In genomic region chr5:125476799-125477198, GRCm38 (mm10) we compare ENCODE assay signal across 8 mouse cellular contexts. TPM values are rescaled to one million over a fixed set of nuclear protein-coding genes. Genes with fewer than 3 reads are reported as not detected.
DNase-seq lines count a peak whose midpoint lies in the region; ATAC-seq and TF ChIP-seq lines count a peak whose summit lies in the region.

No protein-coding gene starts in this region.

- peak overlapping the region; percentile 85 for H3K4me2 ChIP-seq in kidney, postnatal 0 days (ENCODE audit: low read length)
- peak overlapping the region; percentile 85 for H3K4me2 ChIP-seq in intestine, embryonic 15.5 days (replicated peaks)
- peak overlapping the region; percentile 72 for H3K4me2 ChIP-seq in neural tube, embryonic 12.5 days (replicated peaks)

- 0 out of 2 replicates have a peak overlapping the region, but pooled peaks have one; percentile 58 for H3K4me3 ChIP-seq in kidney, postnatal 0 days (replicated peaks; ENCODE audit: low read depth, low read length)
- H3K4me3 ChIP-seq in intestine, embryonic 15.5 days (replicated peaks), result peak overlapping the region; percentile 95
- H3K4me3 ChIP-seq in neural tube, embryonic 12.5 days, result peak overlapping the region; percentile 64

- H3K27me3 ChIP-seq in kidney, postnatal 0 days (ENCODE audit: insufficient read depth, low read length), result no peaks in the 10 kb centered on the region
- no peaks in the 10 kb centered on the region for H3K27me3 ChIP-seq in intestine, embryonic 15.5 days (replicated peaks)
- H3K27me3 ChIP-seq in neural tube, embryonic 12.5 days (replicated peaks), result no peaks in the 10 kb centered on the region

- H3K4me1 ChIP-seq in kidney, postnatal 0 days (replicated peaks; ENCODE audit: insufficient read depth, low read length), result peaks cover 15% of the 10 kb centered on the region
- peaks cover 33% of the 10 kb centered on the region for H3K4me1 ChIP-seq in intestine, embryonic 15.5 days (replicated peaks)
- H3K4me1 ChIP-seq in neural tube, embryonic 12.5 days, result peaks cover 20% of the 10 kb centered on the region

- DNase-seq in kidney, postnatal 0 days (ENCODE audit: low spot score), result no peak
- no peak for DNase-seq in kidney, postnatal 25 days
- DNase-seq in cerebellum, postnatal 25 days, result peak; percentile 67 to 73
- DNase-seq in spleen, adult 18-20 months, result no peak
- DNase-seq in spleen, postnatal 14 days (ENCODE audit: low spot score in 2 of 2), result no peak

- no peak for ATAC-seq in kidney, postnatal 0 days (replicated peaks; ENCODE audit: low FRiP score, low read depth)
- peak; percentile 49 for ATAC-seq in intestine, embryonic 15.5 days
- ATAC-seq in neural tube, embryonic 12.5 days (ENCODE audit: low FRiP score, low read depth), result no peak
- no peak for ATAC-seq in activated CD4-positive, CD25-positive, alpha-beta regulatory T cell, adult 4 months

- WGBS in kidney, postnatal 0 days, result 44% methylated on average over 7 of the region's 7 CpGs
- WGBS in intestine, embryonic 15.5 days, result 54% methylated on average over 7 of the region's 7 CpGs
- 62% methylated on average over 7 of the region's 7 CpGs for WGBS in neural tube, embryonic 12.5 days

- no peak for TF ChIP-seq CTCF in kidney, postnatal 0 days (IDR thresholded peaks at IDR 0.05; ENCODE audit: low read depth)

- H3K9ac ChIP-seq in kidney, postnatal 0 days (ENCODE audit: low read depth, low read length), result 0 out of 2 replicates have a peak overlapping the region, but pooled peaks have one; percentile 62
- H3K9ac ChIP-seq in intestine, embryonic 15.5 days, result peak overlapping the region; percentile 87
- peak overlapping the region; percentile 68 for H3K9ac ChIP-seq in neural tube, embryonic 12.5 days

- no peak overlapping the region for H3K27ac ChIP-seq in kidney, postnatal 0 days
- H3K27ac ChIP-seq in intestine, embryonic 15.5 days, result peak overlapping the region; percentile 84; the same call in 1 of the 2 replicates
- H3K27ac ChIP-seq in neural tube, embryonic 12.5 days, result no peak overlapping the region

- no peaks in the 10 kb centered on the region for H3K9me3 ChIP-seq in kidney, postnatal 0 days (replicated peaks; ENCODE audit: low read length)
- H3K9me3 ChIP-seq in intestine, embryonic 15.5 days, result no peaks in the 10 kb centered on the region
- no peaks in the 10 kb centered on the region for H3K9me3 ChIP-seq in neural tube, embryonic 12.5 days

- no peaks in the 10 kb centered on the region for H3K36me3 ChIP-seq in kidney, postnatal 0 days (ENCODE audit: insufficient read depth, low read length)
- H3K36me3 ChIP-seq in intestine, embryonic 15.5 days, result no peaks in the 10 kb centered on the region
- H3K36me3 ChIP-seq in neural tube, embryonic 12.5 days, result no peaks in the 10 kb centered on the region

RNA-seq across cellular contexts. Expression of gene Aacs, which starts 1.2 kb away (rescaled TPM):
- polyA plus RNA-seq in kidney, postnatal 0 days (2015; fragmentation: Nextera tagmentation; extraction: Ambion mirVana), result 22.0 and 25.5 TPM in 2 replicates
- polyA plus RNA-seq in intestine, embryonic 15.5 days (2015; fragmentation: Nextera tagmentation; extraction: Ambion mirVana), result 73.0 and 77.0 TPM in 2 replicates
- 63.1 and 67.5 TPM in 2 replicates for polyA plus RNA-seq in neural tube, embryonic 12.5 days (2016; fragmentation: Nextera tagmentation; extraction: Ambion mirVana)
- 10 to 100 TPM; 18.0 to 36.4 TPM for polyA plus RNA-seq in activated CD4-positive, CD25-positive, alpha-beta regulatory T cell, adult 4 months (2017; shearing (Covaris generic))

RNA-seq across cellular contexts. Expression of gene Bri3bp, which starts 35.4 kb away (rescaled TPM):
- 46.7 and 47.2 TPM in 2 replicates for polyA plus RNA-seq in kidney, postnatal 0 days (2015; fragmentation: Nextera tagmentation; extraction: Ambion mirVana)
- polyA plus RNA-seq in intestine, embryonic 15.5 days (2015; fragmentation: Nextera tagmentation; extraction: Ambion mirVana), result 59.6 and 60.4 TPM in 2 replicates
- polyA plus RNA-seq in neural tube, embryonic 12.5 days (2016; fragmentation: Nextera tagmentation; extraction: Ambion mirVana), result 37.0 and 39.2 TPM in 2 replicates
- 10 to 100 TPM; 13.7 to 14.3 TPM for polyA plus RNA-seq in activated CD4-positive, CD25-positive, alpha-beta regulatory T cell, adult 4 months (2017; shearing (Covaris generic))

RNA-seq across cellular contexts. Expression of gene Dhx37, which starts 42.9 kb away (rescaled TPM):
- polyA plus RNA-seq in kidney, postnatal 0 days (2015; fragmentation: Nextera tagmentation; extraction: Ambion mirVana), result 7.2 and 8.1 TPM in 2 replicates
- 10.7 and 11.3 TPM in 2 replicates for polyA plus RNA-seq in intestine, embryonic 15.5 days (2015; fragmentation: Nextera tagmentation; extraction: Ambion mirVana)
- 15.0 and 15.6 TPM in 2 replicates for polyA plus RNA-seq in neural tube, embryonic 12.5 days (2016; fragmentation: Nextera tagmentation; extraction: Ambion mirVana)
- 10 to 100 TPM in 1 of 2 experiments, 1 to 10 TPM in 1; 6.1 to 13.8 TPM for polyA plus RNA-seq in activated CD4-positive, CD25-positive, alpha-beta regulatory T cell, adult 4 months (2017; shearing (Covaris generic))

RNA-seq across cellular contexts. Expression of gene Tmem132b, which starts 54.8 kb away (rescaled TPM):
- 0.27 and 0.28 TPM in 2 replicates for polyA plus RNA-seq in kidney, postnatal 0 days (2015; fragmentation: Nextera tagmentation; extraction: Ambion mirVana)
- polyA plus RNA-seq in intestine, embryonic 15.5 days (2015; fragmentation: Nextera tagmentation; extraction: Ambion mirVana), result 0.25 and 0.28 TPM in 2 replicates
- polyA plus RNA-seq in neural tube, embryonic 12.5 days (2016; fragmentation: Nextera tagmentation; extraction: Ambion mirVana), result 2.7 and 3.1 TPM in 2 replicates
- polyA plus RNA-seq in activated CD4-positive, CD25-positive, alpha-beta regulatory T cell, adult 4 months (2017; shearing (Covaris generic)), result not detected

Comparison
In these comparisons a context has a peak if more than half of its experiments do, and no peak if none do; other contexts are left out.
1. DNase-seq: peak in cerebellum, postnatal 25 days (2 of 2); none in kidney, postnatal 0 days (single experiment), kidney, postnatal 25 days (0 of 2), spleen, adult 18-20 months (0 of 2) and spleen, postnatal 14 days (0 of 2).
2. Peak in every context shown above with its lines, with median percentiles within 50 percentile points of each other: H3K4me2 ChIP-seq, H3K4me3 ChIP-seq and H3K9ac ChIP-seq.